Mouse (Mus musculus) embryonic stem cell, embryonic (primary cell): ENCODE measurements at regions not wholly inside any gene's neighbourhood (a gene's known extent, or its start where the extent isn't known, plus 50 kb on each side); places are given as distances from the start of the nearest gene placed in this dataset.

ENCODE experiments used
- CTCF ChIA-PET, 4 experiments: fragments of 300-600 bp in 2 of 4; fragments of 350-600 bp in 2 of 4; sonication (Branson Sonifier 250); formaldehyde crosslinking; loops; one replicate each; lab custom pipeline; 2022; ENCODE audit warnings: inconsistent platforms in 2 of 4; lab: Charles Lee
- POLR2A ChIA-PET, 4 experiments: fragments of 300-600 bp in 2 of 4; fragments of 350-600 bp in 2 of 4; sonication (Branson Sonifier 250); formaldehyde crosslinking; loops; one replicate each; lab custom pipeline; 2022; ENCODE audit warnings: antibody characterized with exemption in 4 of 4, inconsistent platforms in 1 of 4; lab: Charles Lee

DNA sequence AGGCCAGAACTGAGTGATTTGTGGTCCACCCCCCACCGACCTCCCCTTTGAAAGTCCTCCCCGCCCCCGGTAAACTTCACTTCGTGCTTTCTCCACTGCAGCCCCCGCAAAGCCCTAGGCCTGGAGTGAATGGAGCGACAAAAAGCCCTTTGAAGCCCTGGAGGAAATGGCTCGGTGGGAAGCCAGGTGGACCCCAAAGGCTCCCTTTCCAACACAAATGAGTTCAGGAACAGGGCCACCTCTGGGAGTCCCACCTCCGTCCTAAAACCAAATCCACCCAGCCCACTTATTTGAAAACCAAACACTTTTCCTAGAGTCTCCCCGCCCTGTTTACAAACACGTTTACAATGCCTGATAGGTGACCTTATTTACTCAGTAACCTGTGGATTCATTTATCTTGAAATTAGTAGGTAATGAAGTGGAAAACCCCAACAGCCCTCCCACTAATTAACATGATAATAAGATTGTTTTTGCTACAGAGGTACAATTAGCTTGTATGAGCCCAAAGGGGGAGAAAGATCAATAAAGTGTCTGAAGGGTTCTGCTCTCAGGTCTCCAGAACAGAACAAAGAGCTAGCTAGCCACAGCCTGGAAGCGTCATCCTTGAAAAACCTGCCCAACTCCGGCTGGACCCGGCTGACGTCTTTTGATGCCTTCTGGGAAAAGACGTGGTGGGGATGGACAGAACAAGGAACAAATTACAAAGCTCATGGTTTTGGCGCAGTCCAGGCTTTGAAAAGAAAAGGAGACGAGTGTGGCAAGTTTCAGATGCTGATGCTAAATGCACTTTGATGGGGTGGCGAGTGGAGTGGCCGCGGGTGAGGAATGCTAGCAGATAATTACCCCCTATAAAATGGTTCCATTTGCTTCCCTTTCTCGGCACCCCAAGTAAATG, 422.6 kb upstream of the Nr2f2 start:
- CTCF ChIA-PET, result interaction anchor here in 1 of 4 experiments (0.6 kb wide), 1 partner anchor 1544 kb away, joined by 5 read pairs; no protein-coding TSS in a partner anchor

DNA sequence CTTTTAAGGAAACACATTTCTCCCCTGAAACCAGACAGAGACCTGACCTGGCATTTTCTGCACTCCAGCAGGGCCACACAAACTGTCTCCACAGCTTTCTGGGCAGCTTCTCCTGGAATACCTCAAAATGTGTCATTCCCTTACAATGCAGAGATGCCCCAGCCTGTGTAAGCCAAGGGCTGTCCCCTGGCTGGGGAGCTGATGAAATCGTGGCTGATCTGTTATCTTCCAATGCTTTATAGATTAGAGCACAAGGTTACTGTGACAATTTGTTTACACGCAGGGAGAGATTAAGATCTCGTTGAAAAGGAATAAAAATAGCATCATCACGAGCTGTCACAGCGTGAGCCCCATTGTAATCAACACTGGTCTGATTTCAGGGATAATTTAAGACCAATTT, 421.4 kb upstream of the Nr2f2 start:
- ChIA-PET CTCF (interaction anchor here in 2 of 4 experiments (0.5 to 0.6 kb wide), 2 partner anchors 407 to 954 kb away, joined by 3 to 4 read pairs; no protein-coding TSS in a partner anchor), POLR2A (interaction anchor here in 2 of 4 experiments (0.7 to 2.2 kb wide), 2 partner anchors 10 to 324 kb away, joined by 4 to 6 read pairs; no protein-coding TSS in a partner anchor)

More for the DNA sequence above, 422.6 kb upstream of the Nr2f2 start:
- POLR2A ChIA-PET, result interaction anchor here (0.6 to 2.2 kb wide), 8 partner anchors 10 to 438 kb away, joined by 3 to 5 read pairs (median 4); no protein-coding TSS in a partner anchor

DNA sequence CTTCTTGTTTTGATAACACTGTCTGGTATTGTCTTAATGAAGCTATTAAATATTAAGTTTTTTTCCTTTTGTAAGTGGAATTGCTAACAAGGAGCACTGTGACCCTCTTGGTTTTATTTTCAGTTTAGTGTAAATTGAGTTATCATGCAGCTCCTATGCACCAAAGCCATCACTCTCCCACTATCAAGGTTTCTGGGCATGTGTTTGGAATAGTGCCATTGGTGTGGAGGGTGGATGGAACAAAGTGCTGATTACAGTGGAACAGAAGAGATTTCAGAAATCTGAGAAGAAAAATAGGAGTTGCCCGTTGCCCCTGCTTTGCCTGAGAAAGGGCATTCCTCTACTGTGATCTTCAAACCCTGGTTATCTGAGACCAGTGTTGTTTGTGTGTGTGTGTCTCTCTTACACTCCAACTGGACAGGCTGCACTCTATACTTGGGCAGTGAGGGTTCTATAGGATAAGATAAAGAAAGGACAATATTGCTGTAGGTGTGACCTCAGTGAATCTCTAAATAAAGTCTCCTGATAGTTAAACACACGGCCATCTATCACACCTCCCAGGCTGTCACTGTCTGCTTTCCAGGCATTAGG, 414.3 kb upstream of the Nr2f2 start:
- ChIA-PET CTCF (no interaction called here), POLR2A (interaction anchor here in 1 of 4 experiments (1.1 kb wide), 1 partner anchor 412 kb away, joined by 3 read pairs; no protein-coding TSS in a partner anchor)

DNA sequence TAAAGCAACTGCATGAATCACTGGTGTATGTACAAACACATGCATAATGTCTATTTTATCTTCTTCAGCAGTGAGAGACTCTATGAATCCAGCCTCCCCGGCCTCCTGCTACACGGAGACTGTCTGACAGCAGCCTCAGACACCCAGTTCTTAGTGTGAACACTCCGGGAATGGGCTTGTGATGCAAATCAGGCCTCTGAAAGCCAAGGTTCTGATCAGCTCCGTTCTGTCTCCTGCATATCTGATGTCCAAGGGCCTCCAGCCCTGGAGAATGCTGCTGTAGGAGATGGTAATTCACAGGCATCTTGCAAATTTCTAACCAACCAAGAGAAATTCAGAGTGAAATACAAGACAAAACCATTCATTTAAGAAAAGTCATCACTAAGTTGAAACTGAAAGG, 411.2 kb upstream of the Nr2f2 start:
- CTCF ChIA-PET, result no interaction called here
- POLR2A ChIA-PET, result interaction anchor here in 1 of 4 experiments (1.3 kb wide), 1 partner anchor 11 kb away, joined by 4 read pairs; no protein-coding TSS in a partner anchor

DNA sequence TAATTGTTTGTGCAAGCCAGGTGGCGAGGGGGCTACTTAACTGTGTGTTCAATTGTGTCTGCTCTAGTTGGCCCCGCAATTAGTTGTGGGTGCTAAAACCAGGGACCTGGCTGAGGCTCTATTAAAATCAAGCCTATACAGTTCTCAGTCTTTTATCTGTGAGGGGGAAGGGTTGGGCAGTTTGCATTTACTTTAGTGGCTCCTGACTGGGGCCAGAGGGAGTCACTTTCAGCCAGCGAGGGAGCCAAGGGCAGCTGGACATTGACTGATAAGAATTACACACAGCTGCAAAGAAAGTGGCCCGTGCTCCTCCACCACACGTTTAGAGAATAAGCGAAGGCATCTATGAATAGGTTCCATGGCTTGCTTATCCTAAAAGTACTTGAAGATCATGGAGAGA, 403.1 kb upstream of the Nr2f2 start:
- ChIA-PET CTCF (no interaction called here), POLR2A (no interaction called here)

DNA sequence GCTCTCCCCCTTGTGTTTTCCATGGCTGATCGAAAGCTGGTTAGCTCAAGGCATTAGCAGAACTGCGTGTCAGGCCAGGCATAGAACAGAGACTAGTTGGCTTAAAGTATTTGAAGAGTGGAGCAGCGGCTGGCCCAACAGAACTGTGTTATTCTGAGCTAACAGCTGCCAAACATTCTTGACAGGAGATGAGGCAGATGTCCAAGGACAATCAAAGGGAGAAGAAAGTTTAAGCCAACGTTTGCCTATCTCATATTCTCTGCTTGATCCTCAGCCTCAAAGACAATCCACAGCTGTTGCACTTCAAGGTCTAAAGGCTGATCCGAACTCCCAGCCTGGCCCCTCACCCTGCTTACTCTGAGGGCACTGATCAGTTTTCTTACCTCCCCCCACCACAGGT, 401.2 kb upstream of the Nr2f2 start:
- POLR2A ChIA-PET, result no interaction called here
- CTCF ChIA-PET, result no interaction called here

DNA sequence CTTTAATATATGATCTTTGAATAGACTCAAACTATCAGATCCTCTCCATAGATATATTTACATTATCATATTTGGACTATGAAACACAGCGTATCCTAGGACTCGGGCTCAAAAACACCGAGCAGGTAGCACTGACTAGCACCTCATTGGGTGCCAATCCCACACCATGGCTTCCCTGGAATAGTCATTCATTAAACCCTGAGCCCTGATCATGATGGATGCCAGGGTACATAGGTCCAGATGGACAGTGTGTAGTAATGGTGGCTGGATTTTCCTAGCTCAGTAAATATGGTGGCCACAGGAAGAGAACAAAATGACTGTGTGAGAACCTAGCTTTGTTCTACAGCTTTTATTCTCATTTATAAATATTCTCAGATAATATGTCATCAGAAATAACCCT, 390.1 kb upstream of the Nr2f2 start:
- ChIA-PET POLR2A (no interaction called here), CTCF (interaction anchor here in 1 of 4 experiments (0.6 kb wide), 1 partner anchor 131 kb away, joined by 7 read pairs; no protein-coding TSS in a partner anchor)

DNA sequence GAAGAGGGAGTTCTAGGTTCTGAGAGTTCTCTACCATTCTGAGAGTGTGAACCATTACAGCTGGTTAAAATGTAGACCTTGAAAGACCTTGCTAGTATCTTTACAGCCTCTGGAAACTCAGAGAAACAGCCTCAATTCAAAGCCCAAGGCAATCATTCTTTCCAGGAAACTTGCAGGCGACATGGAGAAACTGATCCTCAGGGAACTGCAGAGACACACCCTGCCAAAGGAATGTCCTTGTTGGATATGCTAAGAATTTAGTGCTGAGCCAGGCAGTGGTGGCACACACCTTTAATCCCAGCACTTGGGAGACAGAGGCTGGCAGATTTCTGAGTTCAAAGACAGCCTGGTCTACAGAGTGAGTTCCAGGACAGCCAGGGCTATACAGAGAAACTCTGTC, 388.3 kb upstream of the Nr2f2 start:
- ChIA-PET CTCF (no interaction called here), POLR2A (no interaction called here)

DNA sequence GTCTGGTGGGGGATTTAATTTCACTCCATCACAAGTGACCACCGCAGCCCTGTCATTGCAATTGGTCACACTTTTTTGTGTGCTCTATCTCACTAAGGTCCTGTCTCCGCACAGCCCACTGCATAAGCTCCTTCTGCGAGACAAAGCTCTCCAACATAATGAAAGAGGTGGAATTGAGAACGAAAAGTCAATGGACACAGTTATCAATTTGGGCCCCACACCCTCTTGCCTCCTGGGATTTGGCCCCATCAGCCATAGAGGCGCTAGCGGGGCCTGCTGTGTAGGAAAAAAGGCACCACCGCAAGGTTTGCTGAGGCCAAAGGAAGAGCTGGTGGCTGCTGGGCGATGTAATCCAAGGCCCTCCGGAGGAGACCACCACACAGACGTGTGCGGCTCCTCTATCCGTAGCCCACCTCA, 386.3 kb upstream of the Nr2f2 start:
- CTCF ChIA-PET, result no interaction called here

DNA sequence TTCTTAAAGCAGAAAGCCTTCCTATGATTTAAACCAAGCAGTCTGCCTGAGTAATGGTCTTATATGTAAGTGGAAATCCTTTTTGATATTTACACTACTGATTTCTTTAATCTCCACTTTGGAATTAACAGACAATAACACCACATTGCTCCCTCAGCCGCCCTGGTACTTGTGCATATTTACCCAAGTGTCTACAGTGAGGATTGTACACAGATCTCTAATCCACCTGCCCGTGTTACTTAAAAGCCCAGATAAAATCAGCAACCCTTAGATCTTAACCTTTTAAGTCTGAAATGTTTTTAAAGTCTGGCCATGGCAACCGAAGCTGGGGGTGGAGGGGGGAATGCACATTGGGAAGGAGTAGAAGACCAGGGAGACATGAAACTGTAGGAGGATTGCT, 382.3 kb upstream of the Nr2f2 start:
- ChIA-PET POLR2A (no interaction called here), CTCF (no interaction called here)

More for the DNA sequence above, 386.3 kb upstream of the Nr2f2 start:
- POLR2A ChIA-PET, result interaction anchor here in 1 of 4 experiments (1.2 kb wide), 1 partner anchor 128 kb away, joined by 3 read pairs; no protein-coding TSS in a partner anchor

DNA sequence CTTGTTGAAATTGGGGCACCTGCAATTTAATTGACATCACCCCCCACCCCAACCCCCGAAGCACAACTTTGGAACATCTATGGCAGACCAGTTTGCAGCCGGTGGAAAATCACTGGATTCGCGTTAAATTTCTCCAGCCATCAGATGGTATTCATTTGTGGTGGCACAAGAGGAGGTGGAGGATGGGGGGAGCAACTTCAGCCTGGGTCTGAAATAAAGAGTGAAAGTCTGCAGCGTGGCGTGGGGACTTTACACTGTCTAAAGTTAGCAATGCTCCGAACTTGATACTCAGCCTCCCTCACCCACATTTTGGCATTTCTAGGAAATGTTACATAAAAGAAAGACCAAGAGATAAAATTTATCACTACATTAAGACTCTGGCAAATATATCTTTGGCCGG, 381.8 kb upstream of the Nr2f2 start:
- POLR2A ChIA-PET, result no interaction called here
- CTCF ChIA-PET, result no interaction called here

DNA sequence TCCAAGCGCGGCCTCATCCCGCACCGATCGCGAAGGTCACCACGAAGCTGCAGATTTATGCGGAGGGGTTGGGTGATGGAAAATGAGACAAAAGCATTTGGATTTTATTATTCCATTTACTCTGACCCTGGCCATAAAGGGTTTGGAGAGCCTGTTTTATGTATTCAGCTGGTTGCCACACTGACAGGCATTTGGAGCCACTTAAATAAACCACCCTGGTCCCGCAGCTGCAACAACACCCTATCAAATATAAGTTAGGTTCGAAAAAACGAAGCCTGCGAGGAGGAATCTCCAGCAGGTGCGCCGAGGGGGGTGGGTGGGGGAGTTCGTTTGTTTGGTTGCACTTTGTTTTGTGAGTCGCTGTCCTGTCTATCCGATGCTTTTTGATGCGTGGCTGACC, 377.8 kb upstream of the Nr2f2 start:
- ChIA-PET CTCF (no interaction called here), POLR2A (interaction anchor here in 1 of 4 experiments (0.6 kb wide), 1 partner anchor 790 kb away, joined by 4 read pairs; no protein-coding TSS in a partner anchor)

DNA sequence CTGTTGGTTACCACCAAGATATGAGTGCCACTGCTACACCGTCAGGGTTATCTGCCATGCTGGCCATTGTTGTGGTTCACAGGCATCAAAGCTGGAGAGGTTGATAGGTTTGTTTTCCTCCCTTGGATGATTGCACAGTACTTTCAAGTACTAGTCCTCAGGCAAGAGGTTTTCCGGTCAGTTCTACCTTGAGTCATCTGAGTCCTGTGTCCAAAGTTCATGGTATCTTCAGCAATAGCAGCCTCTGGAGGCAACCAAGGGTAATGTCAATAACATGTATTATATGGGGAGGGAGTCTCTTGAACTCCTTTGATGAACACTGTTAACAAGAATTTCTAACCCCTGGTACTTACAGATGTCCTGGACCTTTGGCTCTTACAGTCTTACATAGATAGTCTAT, 369.1 kb upstream of the Nr2f2 start:
- POLR2A ChIA-PET, result no interaction called here
- CTCF ChIA-PET, result no interaction called here

DNA sequence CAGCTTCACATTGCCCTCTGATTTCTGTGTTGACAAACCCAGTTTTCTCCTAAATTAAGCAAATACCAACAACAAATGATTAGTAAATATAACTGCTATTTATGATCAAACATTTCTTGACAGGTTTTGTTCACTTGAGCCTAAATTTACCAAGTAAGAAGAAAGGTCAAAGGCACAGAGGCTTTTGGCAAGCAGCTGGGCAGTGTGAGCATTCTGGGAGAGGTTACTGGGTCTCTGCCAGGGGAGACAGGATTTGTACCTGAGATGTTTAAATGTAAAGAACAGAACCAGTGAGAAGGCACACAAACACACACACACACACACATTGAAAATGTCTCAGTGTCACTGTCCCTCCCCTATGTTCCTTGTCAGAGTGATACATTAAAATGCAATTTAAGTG, 367.0 kb upstream of the Nr2f2 start:
- POLR2A ChIA-PET, result no interaction called here
- CTCF ChIA-PET, result no interaction called here

DNA sequence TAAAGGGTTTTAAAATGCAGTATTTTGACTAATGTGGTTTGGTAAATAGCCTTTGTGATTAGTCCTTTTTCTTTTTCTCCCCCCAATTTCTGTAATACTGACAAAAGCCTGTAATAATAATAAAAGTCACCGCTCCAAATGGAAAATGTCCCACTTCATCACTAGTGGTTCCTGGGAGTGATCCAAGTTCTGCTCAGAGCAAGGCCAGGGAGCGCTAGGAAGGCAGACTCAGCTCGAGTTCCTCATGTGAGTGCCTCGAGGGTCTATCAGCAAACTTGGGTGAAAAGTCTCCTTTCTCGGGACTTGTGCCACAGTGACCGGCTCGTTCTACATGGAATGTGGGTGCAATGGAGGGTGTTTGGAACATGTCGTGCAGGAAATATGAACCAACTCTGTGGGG, 363.4 kb upstream of the Nr2f2 start:
- ChIA-PET POLR2A (no interaction called here), CTCF (no interaction called here)

DNA sequence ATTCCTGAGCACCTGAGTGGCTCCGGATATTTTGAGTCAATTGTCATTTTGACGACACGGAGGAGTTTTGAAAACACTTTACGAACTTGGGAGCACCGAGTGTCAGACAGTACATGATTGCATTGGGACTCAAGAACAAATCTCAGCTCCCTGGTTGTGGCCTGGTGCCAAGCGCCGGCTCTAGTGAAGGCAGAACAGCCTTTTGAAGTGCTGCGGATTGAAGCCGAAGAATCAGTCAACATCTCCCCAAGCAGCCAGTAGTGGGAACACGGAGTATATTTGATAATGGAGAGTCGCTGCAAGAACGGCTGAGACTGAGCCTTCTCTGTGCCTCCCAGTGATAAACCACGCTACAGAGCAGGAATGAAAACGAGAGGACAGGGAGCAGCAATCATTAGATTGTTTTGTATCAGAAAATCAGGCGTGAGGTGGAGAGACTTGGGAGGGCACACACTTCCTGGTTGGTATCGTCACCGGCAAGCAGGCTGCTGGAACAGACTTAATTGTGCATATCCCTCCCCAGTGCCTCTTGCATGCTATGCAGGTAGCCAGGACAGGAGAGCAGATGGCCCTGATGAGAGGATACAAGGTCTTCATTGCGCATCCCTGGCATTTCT, 351.7 kb upstream of the Nr2f2 start:
- ChIA-PET POLR2A (no interaction called here), CTCF (no interaction called here)

DNA sequence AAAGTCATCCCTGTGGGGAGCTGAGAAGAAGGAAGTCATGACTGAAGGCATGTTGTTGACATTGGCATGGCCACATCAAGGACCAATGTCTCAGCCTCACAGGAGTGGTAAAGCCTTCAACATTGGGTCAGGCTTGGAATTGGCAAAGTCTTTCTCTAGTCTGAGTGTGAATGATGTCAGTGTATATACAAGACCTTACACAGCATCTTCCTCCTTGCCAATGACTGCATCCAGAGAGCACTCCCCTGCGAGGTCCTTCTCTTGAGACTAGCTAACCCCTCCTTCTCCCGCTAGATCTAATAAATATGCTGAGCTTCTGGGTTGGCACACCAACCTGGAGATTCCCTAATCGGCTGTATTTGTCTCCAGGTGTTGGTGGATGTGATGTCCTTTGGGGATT, 351.1 kb upstream of the Nr2f2 start:
- ChIA-PET POLR2A (interaction anchor here in 1 of 4 experiments (1.1 kb wide), 1 partner anchor 13 kb away, joined by 3 read pairs; no protein-coding TSS in a partner anchor), CTCF (no interaction called here)

DNA sequence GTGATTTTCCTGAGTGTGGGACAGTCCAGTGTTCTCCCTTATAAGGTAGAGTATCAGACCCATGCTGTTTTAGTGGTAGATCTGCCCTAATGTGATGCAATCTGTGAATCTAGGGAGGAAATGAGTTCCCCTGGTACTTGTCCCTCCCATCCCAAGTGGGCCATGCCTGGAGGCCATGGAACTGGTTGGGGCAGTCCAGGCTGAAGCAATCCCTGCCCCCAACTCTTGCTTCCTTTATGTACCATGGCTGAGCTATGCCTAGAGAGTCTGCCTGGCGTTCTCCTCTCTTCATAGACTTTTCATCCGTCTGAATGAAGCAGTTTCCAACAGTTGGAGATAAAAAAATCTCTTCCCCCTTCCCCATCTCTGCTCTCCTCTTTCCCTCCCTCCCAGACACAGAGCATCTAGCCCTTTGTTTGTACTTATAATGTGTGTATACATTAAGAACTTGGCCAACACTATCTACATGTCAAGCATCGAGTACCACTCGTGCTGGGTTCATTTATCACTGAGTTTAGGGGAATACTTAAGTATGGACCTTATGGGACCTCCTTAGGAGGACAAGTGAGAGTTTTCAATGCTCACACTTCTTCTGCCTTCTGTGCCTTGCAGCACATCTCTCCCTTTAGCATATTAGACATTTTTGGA, 350.4 kb upstream of the Nr2f2 start:
- ChIA-PET POLR2A (interaction anchor here in 1 of 4 experiments (1.1 kb wide), 1 partner anchor 14 kb away, joined by 3 read pairs; no protein-coding TSS in a partner anchor), CTCF (no interaction called here)

DNA sequence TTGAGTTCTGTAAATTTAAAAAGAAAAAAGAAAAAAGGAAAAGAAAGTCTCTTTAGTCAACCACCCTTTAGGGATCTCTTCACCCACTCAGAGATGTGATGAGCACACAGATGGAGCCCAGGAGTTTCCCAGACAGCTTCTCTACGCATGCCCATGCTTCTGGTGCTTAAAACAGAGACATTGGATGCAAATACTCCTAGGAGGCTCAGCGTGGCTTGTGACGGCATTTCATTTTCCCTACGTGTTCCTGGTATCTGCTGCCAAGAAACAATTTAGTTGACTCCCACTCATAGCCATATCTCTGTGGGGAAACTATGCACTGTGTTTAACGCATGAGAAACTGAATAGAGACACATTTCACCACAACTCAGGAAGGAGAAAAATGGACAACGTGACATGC, 345.6 kb upstream of the Nr2f2 start:
- ChIA-PET POLR2A (no interaction called here), CTCF (no interaction called here)
